Mouse (Mus musculus): Measurements from ENCODE around the gene Pnpla2. TPM values are rescaled to one million over a fixed set of nuclear protein-coding genes. Genes with fewer than 3 reads are reported as not detected.
A peak's percentile ranks its signal among the peaks of the same experiment; 100 is the strongest.
"Not testable (repeated sequence)": the region's sequence is repeated elsewhere in the genome, so short reads cannot be mapped to it uniquely, and the experiment has no call there.

Gene Pnpla2
- total and polyA plus RNA-seq, 2 experiments from 2014 or later: 6.5 to 22.2 TPM

- Histone ChIP-seq H3K4me1 (ENCODE audit: insufficient read depth, low read length) (peaks cover 4% of the 10 kb centered on the region; the same call in 1 of the 2 replicates), H3K9me3 (ENCODE audit: low read length) (no peaks in the 10 kb centered on the region), H3K27me3 (ENCODE audit: insufficient read depth, low read length) (no peaks in the 10 kb centered on the region), H3K9ac (replicated peaks; ENCODE audit: low read length, poor library complexity, severe bottlenecking) (no peak overlapping the region), H3K4me3 (ENCODE audit: low read depth, low read length) (no peak overlapping the region), H3K27ac (ENCODE audit: low read depth, low read length) (no peak overlapping the region), H3K4me2 (ENCODE audit: low read depth, low read length, poor library complexity, severe bottlenecking) (no peak overlapping the region), H3K36me3 (ENCODE audit: insufficient read depth, low read length) (no peaks in the 10 kb centered on the region)
- WGBS: 94% methylated on average over 9 of the region's 9 CpGs
- TF ChIP-seq CTCF (IDR thresholded peaks at IDR 0.05): no peak
- DNase-seq (ENCODE audit: low spot score) (no peak), ATAC-seq (ENCODE audit: low FRiP score) (no peak)
Observed at GRCm38 (mm10) chr7:141441460-141441859, 13.5 kb upstream of the Pnpla2 start.

GRCm38 (mm10) chr7:141442199-141442598 is 12.8 kb upstream of the Pnpla2 start:
- DNase-seq (ENCODE audit: low spot score) (no peak), ATAC-seq (ENCODE audit: low FRiP score) (no peak)
- H3K36me3 ChIP-seq (ENCODE audit: insufficient read depth, low read length): no peaks in the 10 kb centered on the region
- no peak overlapping the region for H3K4me2 ChIP-seq (ENCODE audit: low read depth, low read length, poor library complexity, severe bottlenecking)
- TF ChIP-seq CTCF (IDR thresholded peaks at IDR 0.05): no peak
- H3K4me1 ChIP-seq (ENCODE audit: insufficient read depth, low read length): peaks cover 4% of the 10 kb centered on the region; the same call in 1 of the 2 replicates
- no peaks in the 10 kb centered on the region for H3K27me3 ChIP-seq (ENCODE audit: insufficient read depth, low read length)
- no peaks in the 10 kb centered on the region for H3K9me3 ChIP-seq (ENCODE audit: low read length)
- no peak overlapping the region for H3K4me3 ChIP-seq (ENCODE audit: low read depth, low read length)
- no peak overlapping the region for H3K9ac ChIP-seq (replicated peaks; ENCODE audit: low read length, poor library complexity, severe bottlenecking)
- no peak overlapping the region for H3K27ac ChIP-seq (ENCODE audit: low read depth, low read length)
- WGBS: 93% methylated on average over 13 of the region's 13 CpGs

- no peak for ATAC-seq (ENCODE audit: low FRiP score)
- Histone ChIP-seq H3K9ac (replicated peaks; ENCODE audit: low read length, poor library complexity, severe bottlenecking) (no peak overlapping the region; the same call in 1 of the 2 replicates), H3K36me3 (ENCODE audit: insufficient read depth, low read length) (no peaks in the 10 kb centered on the region), H3K4me3 (ENCODE audit: low read depth, low read length) (peak overlapping the region; percentile 14; the same call in 1 of the 2 replicates), H3K4me2 (ENCODE audit: low read depth, low read length, poor library complexity, severe bottlenecking) (peak overlapping the region; percentile 49), H3K27ac (ENCODE audit: low read depth, low read length) (no peak overlapping the region), H3K27me3 (ENCODE audit: insufficient read depth, low read length) (no peaks in the 10 kb centered on the region), H3K9me3 (ENCODE audit: low read length) (no peaks in the 10 kb centered on the region), H3K4me1 (ENCODE audit: insufficient read depth, low read length) (peaks cover 2% of the 10 kb centered on the region; the same call in 1 of the 2 replicates)
- peak; percentile 28; the same call in 1 of the 2 replicates for TF ChIP-seq CTCF (IDR thresholded peaks at IDR 0.05)
- DNase-seq (ENCODE audit: low spot score): peak; percentile 58
- WGBS: 26% methylated on average over 12 of the region's 12 CpGs
Observed at GRCm38 (mm10) chr7:141443081-141443821, 11.7 kb upstream of the Pnpla2 start.

GRCm38 (mm10) chr7:141443828-141444237 is 11.2 kb upstream of the Pnpla2 start, which contains the start of gene Pidd1:
Gene Pidd1 (minus strand): TSS chr7:141444025.
- no peaks in the 10 kb centered on the region; the same call in 1 of the 2 replicates for H3K4me1 ChIP-seq (ENCODE audit: insufficient read depth, low read length)
- DNase-seq (ENCODE audit: low spot score) (peak; percentile 38), ATAC-seq (ENCODE audit: low FRiP score) (no peak)
- peak within 1 kb of the TSS; percentile 14; the same call in 1 of the 2 replicates for H3K4me3 ChIP-seq (ENCODE audit: low read depth, low read length)
- no peaks in the 10 kb centered on the region for H3K27me3 ChIP-seq (ENCODE audit: insufficient read depth, low read length)
- no peaks in the 10 kb centered on the region for H3K36me3 ChIP-seq (ENCODE audit: insufficient read depth, low read length)
- no peak within 1 kb of the TSS; the same call in 1 of the 2 replicates for H3K9ac ChIP-seq (replicated peaks; ENCODE audit: low read length, poor library complexity, severe bottlenecking)
- no peaks in the 10 kb centered on the region for H3K9me3 ChIP-seq (ENCODE audit: low read length)
- no peak for TF ChIP-seq CTCF (IDR thresholded peaks at IDR 0.05)
- peak within 1 kb of the TSS; percentile 49 for H3K4me2 ChIP-seq (ENCODE audit: low read depth, low read length, poor library complexity, severe bottlenecking)
- under 1% methylated on average over 25 of the region's 25 CpGs for WGBS
- H3K27ac ChIP-seq (ENCODE audit: low read depth, low read length): no peak within 1 kb of the TSS

GRCm38 (mm10) chr7:141446374-141446773 is 8.6 kb upstream of the Pnpla2 start:
- H3K4me2 ChIP-seq (ENCODE audit: low read depth, low read length, poor library complexity, severe bottlenecking): peak overlapping the region; percentile 64
- H3K9me3 ChIP-seq (ENCODE audit: low read length); DNase-seq (ENCODE audit: low spot score); H3K27ac ChIP-seq (ENCODE audit: low read depth, low read length); H3K9ac ChIP-seq (replicated peaks; ENCODE audit: low read length, poor library complexity, severe bottlenecking); H3K4me3 ChIP-seq (ENCODE audit: low read depth, low read length); H3K4me1 ChIP-seq (ENCODE audit: insufficient read depth, low read length); H3K27me3 ChIP-seq (ENCODE audit: insufficient read depth, low read length); ATAC-seq (ENCODE audit: low FRiP score); H3K36me3 ChIP-seq (ENCODE audit: insufficient read depth, low read length): not testable (repeated sequence)
- 85% methylated on average over 3 of the region's 3 CpGs for WGBS

Data from midbrain, postnatal 0 days (tissue).